Mouse (Mus musculus) MEL (cell line): ENCODE measurements around the gene Copz1. TPM values are rescaled to one million over a fixed set of nuclear protein-coding genes. Genes with fewer than 3 reads are reported as not detected.
"Not testable (repeated sequence)": the region's sequence is repeated elsewhere in the genome, so short reads cannot be mapped to it uniquely, and the experiment has no call there.

Experiments
- DNase-seq: peaks from one replicate; pipeline ENCODE4 v3.0.0; 2011; ENCODE audit warnings: low read depth, low spot score
- H3K27ac ChIP-seq: 2 replicates; pipeline ENCODE4 v1.5.1; 2012; ENCODE audit warnings: low read depth, mild to moderate bottlenecking, control low read depth, low read length, moderate library complexity; ENCODE audit not compliant: control insufficient read depth
- H3K27me3 ChIP-seq, 2 experiments: fragments of 150-350 bp in 1 of 2; sonication (generic) in 1 of 2; 2 replicates each; pipeline ENCODE4 v1.6.1; 2012; ENCODE audit warnings: low read length in 2 of 2, mild to moderate bottlenecking in 2 of 2, improper control_type of control experiment in 1 of 2, moderate library complexity in 1 of 2; ENCODE audit not compliant: insufficient read depth in 2 of 2, control insufficient read depth in 1 of 2
- H3K36me3 ChIP-seq, 2 experiments: 2 replicates each; pipeline ENCODE4 v1.6.1; 2012 to 2014; ENCODE audit warnings: low read length in 2 of 2, improper control_type of control experiment in 1 of 2, inconsistent platforms in 1 of 2, mild to moderate bottlenecking in 1 of 2; ENCODE audit not compliant: insufficient read depth in 2 of 2, control insufficient read depth in 1 of 2
- H3K4me1 ChIP-seq, 2 experiments: fragments of 150-350 bp in 1 of 2; sonication (generic) in 1 of 2; 2 replicates each; pipeline ENCODE4 v1.6.1; 2012; ENCODE audit warnings: low read length in 2 of 2, improper control_type of control experiment in 1 of 2, mild to moderate bottlenecking in 1 of 2; ENCODE audit not compliant: insufficient read depth in 2 of 2, control insufficient read depth in 1 of 2
- H3K4me3 ChIP-seq, 2 experiments: fragments of 150-350 bp in 1 of 2; sonication (generic) in 1 of 2; 2 replicates each; pipeline ENCODE4 v1.5.1; 2012; ENCODE audit warnings: low read depth in 2 of 2, low read length in 2 of 2, mild to moderate bottlenecking in 2 of 2, moderate library complexity in 2 of 2, control low read depth in 1 of 2, improper control_type of control experiment in 1 of 2; ENCODE audit not compliant: control insufficient read depth in 1 of 2, insufficient read depth in 1 of 2
- H3K79me2 ChIP-seq: 2 replicates; pipeline ENCODE4 v1.6.1; 2012; ENCODE audit warnings: mild to moderate bottlenecking, low read length, moderate library complexity; ENCODE audit not compliant: control insufficient read depth, poor library complexity, insufficient read depth
- H3K9ac ChIP-seq: 2 replicates; pipeline ENCODE4 v1.6.1; 2012; ENCODE audit warnings: low read depth, mild to moderate bottlenecking, control low read depth, low read length, moderate library complexity; ENCODE audit not compliant: control insufficient read depth, poor library complexity, severe bottlenecking
- H3K9me3 ChIP-seq: fragments of 150-350 bp; sonication (generic); replicated peaks from 2 replicates; pipeline ENCODE4 v1.6.1; 2012; ENCODE audit warnings: mild to moderate bottlenecking, low read length, improper control_type of control experiment, moderate library complexity; ENCODE audit not compliant: insufficient read depth
- BHLHE40 ChIP-seq: IDR thresholded peaks from 2 replicates; pipeline ENCODE4 v1.6.1; 2012; ENCODE audit warnings: low read depth, mild to moderate bottlenecking, inconsistent platforms, low read length, improper control_type of control experiment, borderline replicate concordance
- CHD1 ChIP-seq: IDR thresholded peaks from 2 replicates; pipeline ENCODE4 v1.6.1; 2012; ENCODE audit warnings: low read depth, mild to moderate bottlenecking, inconsistent platforms, low read length, improper control_type of control experiment
- CTCF ChIP-seq, 3 experiments: IDR thresholded peaks in 2 of 3; conservative IDR thresholded peaks in 1 of 3; 2 replicates each; pipeline ENCODE4 v1.5.1; 2011 to 2012; ENCODE audit warnings: low read length in 3 of 3, low read depth in 2 of 3, mild to moderate bottlenecking in 2 of 3, improper control_type of control experiment in 1 of 3, inconsistent platforms in 1 of 3, mixed read lengths in 1 of 3, moderate library complexity in 1 of 3; ENCODE audit not compliant: control insufficient read depth in 1 of 3, insufficient read depth in 1 of 3, poor library complexity in 1 of 3, severe bottlenecking in 1 of 3
- E2F4 ChIP-seq: IDR thresholded peaks from 2 replicates; pipeline ENCODE4 v1.6.1; 2011; ENCODE audit warnings: low read depth, low read length, improper control_type of control experiment, borderline replicate concordance
- MAFK ChIP-seq: IDR thresholded peaks from 2 replicates; pipeline ENCODE4 v1.6.1; 2011; ENCODE audit warnings: low read depth, mild to moderate bottlenecking, low read length, improper control_type of control experiment, borderline replicate concordance
- MAX ChIP-seq: IDR thresholded peaks from 2 replicates; pipeline ENCODE4 v1.6.1; 2011; ENCODE audit warnings: low read length, improper control_type of control experiment
- MXI1 ChIP-seq: IDR thresholded peaks from 2 replicates; pipeline ENCODE4 v1.6.1; 2011; ENCODE audit warnings: mild to moderate bottlenecking, low read depth, low read length, improper control_type of control experiment
- MYC ChIP-seq: IDR thresholded peaks from 2 replicates; pipeline ENCODE4 v1.6.1; 2011; ENCODE audit warnings: low read depth, mild to moderate bottlenecking, low read length, improper control_type of control experiment, moderate library complexity
- NELFE ChIP-seq: IDR thresholded peaks from 2 replicates; pipeline ENCODE4 v1.6.1; 2011; ENCODE audit warnings: low read depth, low read length, improper control_type of control experiment
- POLR2AphosphoS5 ChIP-seq: IDR thresholded peaks from 2 replicates; pipeline ENCODE4 v1.6.1; 2012; ENCODE audit warnings: low read depth, borderline replicate concordance, mild to moderate bottlenecking, inconsistent platforms, low read length, moderate library complexity, mixed read lengths
- RAD21 ChIP-seq: IDR thresholded peaks from 2 replicates; pipeline ENCODE4 v1.6.1; 2011; ENCODE audit warnings: mild to moderate bottlenecking, low read depth, low read length, improper control_type of control experiment
- SIN3A ChIP-seq: IDR thresholded peaks from 2 replicates; pipeline ENCODE4 v1.6.1; 2012; ENCODE audit warnings: low read length, improper control_type of control experiment, inconsistent platforms
- UBTF ChIP-seq: IDR thresholded peaks from 2 replicates; pipeline ENCODE4 v1.6.1; 2012; ENCODE audit warnings: low read depth, mild to moderate bottlenecking, inconsistent platforms, low read length, improper control_type of control experiment, moderate library complexity, borderline replicate concordance; ENCODE audit not compliant: insufficient read depth
- USF1 ChIP-seq: IDR thresholded peaks from 2 replicates; pipeline ENCODE4 v1.6.1; 2014; ENCODE audit warnings: low read depth, mild to moderate bottlenecking, inconsistent platforms, low read length, improper control_type of control experiment, moderate library complexity
- USF2 ChIP-seq, 2 experiments: IDR thresholded peaks; 2 replicates each; pipeline ENCODE4 v1.6.1; 2011 to 2012; ENCODE audit warnings: improper control_type of control experiment in 2 of 2, low read length in 2 of 2, borderline replicate concordance in 1 of 2, inconsistent platforms in 1 of 2, low read depth in 1 of 2, mild to moderate bottlenecking in 1 of 2; ENCODE audit not compliant: insufficient read depth in 1 of 2
- ZC3H11A ChIP-seq: IDR thresholded peaks from 2 replicates; pipeline ENCODE4 v1.6.1; 2012; ENCODE audit warnings: low read depth, mild to moderate bottlenecking, inconsistent platforms, low read length, improper control_type of control experiment
- polyA plus RNA-seq, 2 experiments: library from polyadenylated mRNA; stranded (reverse) in 1 of 2; unstranded in 1 of 2; fragments of >175 nt in 1 of 2; fragments of >200 nt in 1 of 2; gene quantifications; 2 replicates each; pipeline versions ENCODE4 v1.2.1 to v1.2.4; 2012; ENCODE audit warnings: low replicate concordance in 2 of 2, low read depth in 1 of 2; ENCODE audit not compliant: insufficient read length in 2 of 2, insufficient read depth in 1 of 2, missing spikeins in 1 of 2
- total RNA-seq: library from RNA; depleted of rRNA; stranded (reverse); fragments of 300-350 nt; gene quantifications from 2 replicates; pipeline ENCODE4 v1.2.3, GENCODE M21; 2012

The Copz1 gene
- total and polyA plus RNA-seq, 3 experiments = 46.7 to 822 (median 117) TPM

DNA sequence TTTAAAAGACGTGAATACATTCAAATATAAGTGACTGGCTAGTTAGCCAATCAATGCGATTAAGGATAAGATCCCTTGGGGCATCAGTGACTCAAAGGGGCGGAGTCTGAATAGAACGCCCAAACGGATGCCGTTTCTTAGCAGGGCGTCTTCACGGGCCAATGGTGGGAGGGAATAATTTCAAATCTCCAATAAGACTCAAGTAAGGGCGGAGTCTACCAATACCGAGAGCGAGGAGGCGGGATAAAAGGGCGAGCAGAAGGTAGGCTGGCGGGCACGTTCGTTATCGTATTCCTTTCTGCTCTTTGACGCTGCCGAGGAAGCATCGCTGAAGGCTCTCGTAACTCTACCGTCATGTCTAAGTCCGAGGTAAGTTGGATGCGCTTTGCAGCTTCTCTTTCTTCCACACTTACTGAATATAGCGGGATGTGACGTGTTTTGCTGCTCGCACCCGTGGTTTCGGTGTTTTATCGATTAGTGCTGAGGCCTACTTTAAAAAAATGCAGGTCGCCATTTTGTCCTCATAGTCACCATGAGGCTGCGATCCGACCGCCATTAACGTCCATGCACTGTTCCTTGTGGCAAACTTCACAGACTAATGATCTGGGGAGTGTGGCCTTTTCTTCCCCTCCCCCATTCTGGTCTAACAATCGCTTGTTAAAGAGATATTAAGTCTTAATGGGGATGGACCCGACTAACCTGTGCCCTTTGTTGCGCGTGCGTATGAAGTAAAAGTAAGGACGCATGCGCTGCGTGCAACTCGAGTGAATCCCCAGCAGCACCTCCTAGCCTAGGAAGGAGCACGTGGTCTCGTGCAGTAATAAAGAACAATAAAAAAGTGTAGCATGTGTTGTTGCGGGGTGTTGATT, 32.1 kb upstream of the Copz1 start, which contains the start of gene Hnrnpa1 (continued):
- TF ChIP-seq MAX = peak; percentile 95
- no peak for TF ChIP-seq E2F4
- peak; percentile 81 for TF ChIP-seq MYC
- TF ChIP-seq ZC3H11A = no peak

DNA sequence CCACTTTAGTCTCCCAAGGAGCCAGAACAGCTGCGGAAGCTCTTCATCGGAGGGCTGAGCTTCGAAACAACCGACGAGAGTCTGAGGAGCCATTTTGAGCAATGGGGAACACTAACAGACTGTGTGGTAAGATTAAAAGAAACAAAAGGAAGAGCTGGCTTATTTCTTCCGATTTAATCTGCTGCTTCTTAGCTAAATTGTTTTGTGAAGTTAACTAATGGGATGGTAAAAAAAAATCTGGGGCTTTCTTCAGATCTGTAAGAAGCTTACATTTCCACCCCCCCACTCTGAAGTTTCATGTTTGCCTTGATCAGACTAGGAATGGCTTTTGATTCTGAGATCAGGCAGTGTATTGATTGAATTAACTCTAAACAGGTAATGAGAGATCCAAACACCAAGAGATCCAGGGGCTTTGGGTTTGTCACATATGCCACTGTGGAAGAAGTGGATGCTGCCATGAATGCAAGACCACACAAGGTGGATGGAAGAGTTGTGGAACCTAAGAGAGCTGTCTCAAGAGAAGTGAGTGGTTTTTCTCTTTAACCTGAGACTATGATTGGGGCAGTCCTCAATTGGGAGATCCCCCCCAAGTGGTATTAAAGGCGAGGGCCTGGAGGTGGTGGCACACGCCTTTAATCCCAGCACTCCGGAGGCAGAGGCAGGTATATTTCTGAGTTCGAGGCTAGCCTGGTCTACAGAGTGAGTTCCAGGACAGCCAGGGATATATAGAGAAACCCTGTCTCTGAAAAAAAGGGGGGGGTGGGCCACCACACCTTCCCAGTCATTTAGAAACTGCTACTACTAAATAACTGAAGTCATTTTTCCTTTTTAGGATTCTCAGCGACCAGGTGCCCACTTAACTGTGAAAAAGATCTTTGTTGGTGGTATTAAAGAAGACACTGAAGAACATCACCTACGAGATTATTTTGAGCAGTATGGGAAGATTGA, 31.2 kb upstream of the Copz1 start:
- H3K79me2 ChIP-seq = peaks cover 65% of the 10 kb centered on the region
- H3K9me3 ChIP-seq, H3K4me1 ChIP-seq, H3K27me3 ChIP-seq: not testable (repeated sequence)
- DNase-seq = peak; percentile 34
- peak; percentile 36; the same call in 1 of the 2 replicates for TF ChIP-seq SIN3A
- TF ChIP-seq, all 39 proteins: peak for 1; not testable (repeated sequence) for 38
- H3K4me3 ChIP-seq = peak overlapping the region; percentile 69 to 98
- H3K36me3 ChIP-seq = peaks cover 0 to 23% of the 10 kb centered on the region in 2 experiments
- H3K27ac ChIP-seq = peak overlapping the region; percentile 82
- peak overlapping the region; percentile 98 for H3K9ac ChIP-seq

DNA sequence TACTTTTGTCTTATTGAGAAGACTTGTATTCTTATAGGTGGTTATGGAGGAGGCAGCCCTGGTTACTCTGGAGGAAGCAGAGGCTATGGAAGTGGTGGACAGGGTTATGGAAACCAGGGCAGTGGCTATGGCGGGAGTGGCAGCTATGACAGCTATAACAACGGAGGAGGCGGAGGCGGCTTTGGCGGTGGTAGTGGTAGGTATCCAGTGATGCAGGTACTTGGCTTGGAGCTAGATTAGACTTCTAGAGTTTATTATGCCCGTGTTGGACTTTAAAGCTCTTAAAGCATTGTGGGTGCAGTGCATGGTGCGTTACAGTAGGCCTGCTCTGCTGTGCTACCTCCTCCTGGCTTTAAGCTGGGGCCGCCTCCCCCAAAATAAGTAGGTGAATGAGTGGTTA, 29.6 kb upstream of the Copz1 start:
- Histone ChIP-seq H3K36me3 (peaks cover 0 to 13% of the 10 kb centered on the region in 2 experiments), H3K4me1 (no peaks in the 10 kb centered on the region), H3K79me2 (peaks cover 50% of the 10 kb centered on the region), H3K9me3 (no peaks in the 10 kb centered on the region), H3K4me3 (peak overlapping the region; percentile 69 to 80), H3K27ac (peak overlapping the region; percentile 82), H3K9ac (peak overlapping the region; percentile 98), H3K27me3 (no peaks in the 10 kb centered on the region)
- TF ChIP-seq POLR2AphosphoS5 (no peak), BHLHE40 (no peak), USF2 (IDR thresholded peaks at IDR 0.05; ENCODE audit: borderline replicate concordance in 1 of 2, insufficient read depth in 1 of 2, low read depth in 1 of 2, low read length in 2 of 2) (no peak), MXI1 (0 out of 2 replicates have a peak, but pooled peaks have one; percentile 14), UBTF (no peak), CHD1 (peak; percentile 22; the same call in 1 of the 2 replicates), USF1 (no peak), RAD21 (no peak), MAFK (no peak), CTCF (IDR thresholded peaks at IDR 0.05 in 2 of 3, conservative IDR thresholded peaks at IDR 0.05 in 1 of 3; ENCODE audit: control insufficient read depth in 1 of 3, insufficient read depth in 1 of 3, low read depth in 2 of 3, low read length in 3 of 3, poor library complexity in 1 of 3, severe bottlenecking in 1 of 3) (no peak), SIN3A (no peak; the same call in 1 of the 2 replicates), NELFE (no peak)
- DNase-seq = peak; percentile 34
